Mouse (Mus musculus): ENCODE data around the gene Fpr-rs7.

Gene Fpr-rs7

GRCm38 (mm10) chr17:20114126-20114525 lies at the start of gene Fpr-rs7:
Fpr-rs7 (minus strand) TSS chr17:20114226.
- DNase-seq (ENCODE audit: low spot score in 2 of 2), result no peak

GRCm38 (mm10) chr17:20074090-20074489 lies 39.9 kb downstream of the Fpr-rs7 start:
- no peak for DNase-seq (ENCODE audit: low spot score in 2 of 2)

- no peak for DNase-seq (ENCODE audit: low spot score in 2 of 2)
Measured at GRCm38 (mm10) chr17:20071656-20072396, 42.2 kb downstream of the Fpr-rs7 start.

Measured in left cerebral cortex, adult 9 months (tissue).